Mouse (Mus musculus) right cerebral cortex, postnatal 14 days (tissue): ENCODE measurements around the gene Actg1.
A peak's percentile ranks its signal among the peaks of the same experiment; 100 is the strongest.

ENCODE experiments used
- DNase-seq: peaks from one replicate; pipeline ENCODE4 v3.0.0; 2022

The Actg1 gene

GRCm38 (mm10) chr11:120344310-120344920, 3.9 kb downstream of the Actg1 start:
- DNase-seq = no peak

- no peak for DNase-seq
Measured at GRCm38 (mm10) chr11:120343519-120344309, 4.6 kb downstream of the Actg1 start.

GRCm38 (mm10) chr11:120342656-120343160, 5.6 kb downstream of the Actg1 start:
- no peak for DNase-seq

GRCm38 (mm10) chr11:120341661-120342060, 6.7 kb downstream of the Actg1 start:
- DNase-seq = no peak

GRCm38 (mm10) chr11:120339978-120340513, 8.3 kb downstream of the Actg1 start:
- no peak for DNase-seq

GRCm38 (mm10) chr11:120338786-120339185, 9.6 kb downstream of the Actg1 start:
- DNase-seq = no peak

GRCm38 (mm10) chr11:120337447-120337846, 10.9 kb downstream of the Actg1 start:
- no peak for DNase-seq

GRCm38 (mm10) chr11:120335431-120336021, 12.8 kb downstream of the Actg1 start:
- DNase-seq = no peak

GRCm38 (mm10) chr11:120320156-120320555, 28.2 kb downstream of the Actg1 start:
- DNase-seq = no peak

- DNase-seq = no peak
Measured at GRCm38 (mm10) chr11:120319310-120319709, 29.0 kb downstream of the Actg1 start.

GRCm38 (mm10) chr11:120317456-120317855, 30.9 kb downstream of the Actg1 start:
- DNase-seq = no peak

- no peak for DNase-seq
Measured at GRCm38 (mm10) chr11:120316690-120317254, 31.6 kb downstream of the Actg1 start.

- peak; percentile 81 for DNase-seq
Measured at GRCm38 (mm10) chr11:120315832-120316689, 32.3 kb downstream of the Actg1 start.

GRCm38 (mm10) chr11:120315416-120315761, 33.0 kb downstream of the Actg1 start:
- DNase-seq = no peak

GRCm38 (mm10) chr11:120314721-120315415, 33.5 kb downstream of the Actg1 start:
- no peak for DNase-seq

- no peak for DNase-seq
Measured at GRCm38 (mm10) chr11:120313906-120314685, 34.2 kb downstream of the Actg1 start.

- DNase-seq = no peak
Measured at GRCm38 (mm10) chr11:120312069-120312468, 36.3 kb downstream of the Actg1 start.

- no peak for DNase-seq
Measured at GRCm38 (mm10) chr11:120311561-120311960, 36.8 kb downstream of the Actg1 start.

- peak; percentile 93 for DNase-seq
Measured at GRCm38 (mm10) chr11:120310813-120311312, 37.5 kb downstream of the Actg1 start.
